Mouse (Mus musculus): ENCODE measurements around the gene Rere.

GRCm38 (mm10) chr4:150493258-150493937 is 212.0 kb downstream of the Rere start:
- no peak for TF ChIP-seq CTCF (IDR thresholded peaks at IDR 0.05; ENCODE audit: control insufficient read depth, insufficient read depth, low read length)
- TF ChIP-seq POLR2A (IDR thresholded peaks at IDR 0.05; ENCODE audit: borderline replicate concordance, control insufficient read depth, low read depth, low read length), result no peak

Data from bone marrow, adult 2 months (tissue).